Mouse (Mus musculus) thymus, postnatal 0 days (tissue): ENCODE data around the gene Sult2a8. TPM values are rescaled to one million over a fixed set of nuclear protein-coding genes. Genes with fewer than 3 reads are reported as not detected.
"Not testable (repeated sequence)": the region's sequence is repeated elsewhere in the genome, so short reads cannot be mapped to it uniquely, and the experiment has no call there.

Source experiments
- DNase-seq: peaks from one replicate; pipeline ENCODE4 v3.0.0-alpha.2; 2015; ENCODE audit warnings: low spot score
- polyA plus RNA-seq: library from polyadenylated mRNA; unstranded; fragments of >200 nt; fragmentation: Nextera tagmentation; extraction: Ambion mirVana; gene quantifications from 2 replicates; pipeline ENCODE4 v1.2.1, GENCODE M21; 2015

Gene Sult2a8
- not detected in 2 replicates for polyA plus RNA-seq

GRCm38 (mm10) chr7:14446534-14446933 is at the start of gene Sult2a8:
Gene Sult2a8, minus strand, starts transcription at chr7:14446769.
- no peak for DNase-seq

- no peak for DNase-seq
Observed at GRCm38 (mm10) chr7:14494130-14494529, 47.6 kb upstream of the Sult2a8 start, which contains the start of gene Sult2a7. Gene Sult2a7, minus strand, starts transcription at chr7:14494230.

DNA sequence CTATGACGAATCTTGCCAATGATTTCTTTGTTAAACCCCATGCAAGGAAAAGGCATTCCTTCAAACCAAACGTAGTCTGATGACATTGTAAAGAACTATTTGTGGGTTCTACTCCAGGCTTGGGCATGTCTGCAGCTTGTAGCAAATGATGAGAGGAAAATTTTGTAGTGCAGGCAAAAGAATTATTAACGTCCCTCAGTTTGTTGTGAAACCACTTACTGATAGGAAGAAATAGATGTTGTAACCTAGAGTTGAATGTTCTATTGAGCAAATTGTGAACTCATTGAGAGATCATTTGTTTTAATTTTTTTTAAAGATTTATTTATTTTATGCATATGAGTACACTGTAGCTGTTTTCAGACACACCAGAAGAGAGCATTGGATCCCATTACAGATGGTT is 46.3 kb upstream of the Sult2a8 start:
- no peak for DNase-seq

DNA sequence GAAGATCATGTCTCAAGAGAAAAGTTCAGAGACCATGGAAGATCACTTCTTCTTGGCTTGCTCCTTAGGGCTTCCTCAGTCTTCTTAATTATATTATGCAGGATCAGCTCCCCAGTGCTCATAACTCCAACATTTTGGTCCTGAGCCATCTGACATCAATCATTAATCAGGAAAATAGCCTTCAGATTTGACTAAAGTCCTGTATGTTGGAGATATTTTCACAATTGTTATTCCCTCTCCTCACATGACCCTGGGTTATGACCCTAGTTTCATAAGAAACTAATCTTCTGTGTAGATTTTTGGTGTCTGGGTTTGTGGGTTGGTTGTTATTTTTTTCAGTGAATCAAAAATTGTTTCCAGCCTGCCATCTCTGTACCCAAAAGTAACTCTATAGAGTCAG is 7.0 kb downstream of the Sult2a8 start:
- no peak for DNase-seq

- no peak for DNase-seq
Observed at GRCm38 (mm10) chr7:14438484-14438883, 8.1 kb downstream of the Sult2a8 start.

DNA sequence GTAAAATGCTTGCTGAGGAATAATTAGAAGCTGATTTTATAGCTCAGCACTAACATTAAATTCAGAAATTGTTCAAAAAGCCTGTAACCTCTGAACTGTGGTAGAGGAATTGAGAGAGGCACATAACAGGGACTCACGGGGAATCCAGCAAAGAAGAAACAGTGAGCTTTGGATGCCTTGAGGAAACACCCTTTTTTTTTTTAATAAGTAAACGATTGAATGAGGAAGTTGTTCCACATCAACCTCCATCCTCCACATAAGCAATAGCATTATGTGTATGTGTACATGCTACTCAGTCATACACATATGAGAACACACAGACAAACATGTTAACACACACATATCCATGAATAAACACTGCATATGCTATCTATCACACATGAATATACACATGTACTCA is 8.5 kb downstream of the Sult2a8 start:
- DNase-seq: no peak

DNA sequence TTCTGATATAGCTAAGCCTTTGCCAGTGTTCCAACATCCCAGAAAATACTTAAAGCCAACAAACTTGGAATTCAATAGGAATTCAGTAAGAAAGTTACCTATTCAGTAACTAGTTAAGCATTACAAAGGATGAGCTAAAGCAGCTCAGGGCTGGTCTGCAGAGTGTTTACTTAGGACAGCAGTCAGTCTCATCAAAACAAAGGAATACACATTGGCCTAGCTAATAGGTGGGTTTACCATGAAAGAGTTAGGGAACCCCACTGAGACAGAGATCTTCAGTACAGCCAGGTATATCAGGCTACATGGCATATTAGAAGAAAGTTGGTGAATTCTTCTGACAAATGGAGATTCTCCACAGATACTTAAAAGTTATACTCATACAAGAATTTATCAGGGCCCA is 47.2 kb downstream of the Sult2a8 start:
- DNase-seq: not testable (repeated sequence)

GRCm38 (mm10) chr7:14396462-14396861 is 50.1 kb downstream of the Sult2a8 start:
- no peak for DNase-seq

Other genes starting within 250 kb of the Sult2a8 start
- gene Sult2a6, start 191.9 kb downstream of the Sult2a8 start, polyA plus RNA-seq: not detected in 2 replicates
- not detected in 2 replicates for gene Obox8, start 113.2 kb downstream of the Sult2a8 start, polyA plus RNA-seq
- not detected in 2 replicates for gene Sult2a7, start 47.5 kb upstream of the Sult2a8 start, polyA plus RNA-seq
- not detected in 2 replicates for gene Vmn1r90, start 116.7 kb upstream of the Sult2a8 start, polyA plus RNA-seq
- not detected in 2 replicates for gene Obox7, start 212.7 kb upstream of the Sult2a8 start, polyA plus RNA-seq